Mouse (Mus musculus) small intestine, adult 2 months (tissue): ENCODE data around the gene Zfp281.

Experiments
- CTCF ChIP-seq: fragments of 200-500 bp; IDR thresholded peaks from 2 replicates; pipeline ENCODE4 v1.5.1; 2012; ENCODE audit warnings: low read depth, mild to moderate bottlenecking, control low read depth, inconsistent platforms, low read length, moderate library complexity, mixed read lengths; ENCODE audit not compliant: insufficient replicate concordance, insufficient read length; ENCODE audit errors: extremely low read depth
- POLR2A ChIP-seq: fragments of 200-500 bp; IDR thresholded peaks from 2 replicates; pipeline ENCODE4 v1.6.1; 2012; ENCODE audit warnings: low read depth, mild to moderate bottlenecking, control low read depth, inconsistent platforms, low read length, moderate library complexity

DNA sequence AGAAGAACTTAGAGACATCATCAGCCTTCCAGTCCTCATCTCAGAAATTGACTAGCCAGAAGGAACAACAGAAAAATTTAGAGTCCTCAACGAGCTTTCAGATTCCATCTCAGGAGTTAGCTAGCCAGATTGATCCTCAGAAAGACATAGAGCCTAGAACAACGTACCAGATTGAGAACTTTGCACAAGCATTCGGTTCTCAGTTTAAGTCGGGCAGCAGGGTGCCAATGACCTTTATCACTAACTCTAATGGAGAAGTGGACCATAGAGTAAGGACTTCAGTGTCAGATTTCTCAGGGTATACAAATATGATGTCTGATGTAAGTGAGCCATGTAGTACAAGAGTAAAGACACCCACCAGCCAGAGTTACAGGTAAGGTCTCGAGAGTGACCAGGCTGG, 2.9 kb downstream of the Zfp281 start:
- TF ChIP-seq POLR2A: no peak
- no peak for TF ChIP-seq CTCF
